Mouse (Mus musculus): ENCODE results near the gene Slc39a3. TPM values are rescaled to one million over a fixed set of nuclear protein-coding genes. Genes with fewer than 3 reads are reported as not detected.

The Slc39a3 gene
- total and polyA plus RNA-seq, 3 experiments = 15.6 to 19.5 TPM; not detected in 1

DNA sequence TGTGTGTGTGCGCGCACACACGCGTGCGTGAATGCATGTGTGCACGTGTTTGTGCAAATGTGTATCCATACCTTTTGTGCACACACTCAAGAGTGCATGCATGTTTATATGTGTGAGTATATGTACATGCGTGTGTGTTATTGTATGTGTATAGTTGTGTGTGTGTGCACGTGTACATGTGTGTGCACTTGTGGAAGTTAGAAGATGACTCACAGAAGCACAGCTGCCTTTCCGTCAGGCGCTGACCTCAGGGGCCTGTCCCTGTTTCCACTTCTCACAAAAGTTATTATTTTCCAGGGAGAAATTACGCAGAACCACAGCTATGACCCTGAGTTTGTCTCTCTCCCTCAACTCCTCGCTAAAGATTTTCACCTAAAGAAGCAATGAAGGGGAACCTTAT is 53.0 kb downstream of the Slc39a3 start:
- TF ChIP-seq SIN3A (IDR thresholded peaks at IDR 0.05; ENCODE audit: low read length) = no peak
- no peak for TF ChIP-seq GABPA (IDR thresholded peaks at IDR 0.05; ENCODE audit: low read depth, low read length)
- no peak for TF ChIP-seq SMC3 (IDR thresholded peaks at IDR 0.05; ENCODE audit: low read depth, low read length)
- H3K9ac ChIP-seq (ENCODE audit: control insufficient read depth, low read depth, low read length, poor library complexity, severe bottlenecking) = no peak overlapping the region
- H3K27me3 ChIP-seq (ENCODE audit: control insufficient read depth in 1 of 2, insufficient read depth in 2 of 2, low read length in 2 of 2) = no peaks in the 10 kb centered on the region
- H3K79me2 ChIP-seq (ENCODE audit: control insufficient read depth, insufficient read depth, low read length, poor library complexity) = no peaks in the 10 kb centered on the region
- H3K36me3 ChIP-seq (ENCODE audit: control insufficient read depth in 1 of 2, insufficient read depth in 2 of 2, low read length in 2 of 2) = no peaks in the 10 kb centered on the region
- H3K27ac ChIP-seq (ENCODE audit: control insufficient read depth, low read depth, low read length) = no peak overlapping the region
- no peak overlapping the region for H3K4me3 ChIP-seq (ENCODE audit: control insufficient read depth in 1 of 2, insufficient read depth in 1 of 2, low read depth in 2 of 2, low read length in 2 of 2)
- no peak for DNase-seq (ENCODE audit: low read depth, low spot score)
- no peaks in the 10 kb centered on the region for H3K4me1 ChIP-seq (ENCODE audit: control insufficient read depth in 1 of 2, insufficient read depth in 2 of 2, low read length in 2 of 2)
- H3K9me3 ChIP-seq (replicated peaks; ENCODE audit: insufficient read depth, low read length) = no peaks in the 10 kb centered on the region

DNA sequence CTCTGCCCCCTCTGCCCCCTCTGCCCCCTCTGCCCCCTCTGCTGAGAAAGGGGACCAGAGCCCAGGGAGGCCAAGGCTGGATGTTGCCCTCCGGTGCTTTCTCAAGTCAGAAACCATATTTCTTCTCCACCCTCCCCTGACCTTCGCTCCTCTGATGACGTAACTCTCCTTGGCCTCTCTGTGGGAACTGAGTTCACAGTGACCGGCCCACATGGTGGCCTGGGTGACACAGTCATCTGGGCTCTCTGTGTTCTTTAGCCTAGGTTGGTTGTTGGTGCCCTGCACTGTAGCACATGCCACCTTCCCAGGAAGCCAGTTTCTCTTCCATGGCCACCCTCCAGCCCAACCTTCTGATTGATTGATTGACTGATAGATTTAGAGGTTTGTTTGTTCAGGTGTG is 54.8 kb downstream of the Slc39a3 start:
- no peak for DNase-seq (ENCODE audit: low read depth, low spot score)
- Histone ChIP-seq H3K36me3 (ENCODE audit: control insufficient read depth in 1 of 2, insufficient read depth in 2 of 2, low read length in 2 of 2) (no peaks in the 10 kb centered on the region), H3K4me3 (ENCODE audit: control insufficient read depth in 1 of 2, insufficient read depth in 1 of 2, low read depth in 2 of 2, low read length in 2 of 2) (no peak overlapping the region), H3K9me3 (replicated peaks; ENCODE audit: insufficient read depth, low read length) (no peaks in the 10 kb centered on the region), H3K27me3 (ENCODE audit: control insufficient read depth in 1 of 2, insufficient read depth in 2 of 2, low read length in 2 of 2) (no peaks in the 10 kb centered on the region), H3K4me1 (ENCODE audit: control insufficient read depth in 1 of 2, insufficient read depth in 2 of 2, low read length in 2 of 2) (no peaks in the 10 kb centered on the region), H3K27ac (ENCODE audit: control insufficient read depth, low read depth, low read length) (no peak overlapping the region), H3K9ac (ENCODE audit: control insufficient read depth, low read depth, low read length, poor library complexity, severe bottlenecking) (no peak overlapping the region), H3K79me2 (ENCODE audit: control insufficient read depth, insufficient read depth, low read length, poor library complexity) (no peaks in the 10 kb centered on the region)
- TF ChIP-seq MEF2A (IDR thresholded peaks at IDR 0.05; ENCODE audit: extremely low read depth, insufficient replicate concordance, low read depth, low read length, poor library complexity, severe bottlenecking) (no peak), USF2 (IDR thresholded peaks at IDR 0.05; ENCODE audit: borderline replicate concordance in 1 of 2, insufficient read depth in 1 of 2, low read depth in 1 of 2, low read length in 2 of 2) (no peak), TAL1 (IDR thresholded peaks at IDR 0.05; ENCODE audit: low read length) (no peak), GATA1 (IDR thresholded peaks at IDR 0.05; ENCODE audit: low read depth, low read length) (no peak), TBP (IDR thresholded peaks at IDR 0.05; ENCODE audit: low read depth, low read length) (no peak), CTCF (IDR thresholded peaks at IDR 0.05 in 2 of 3, conservative IDR thresholded peaks at IDR 0.05 in 1 of 3; ENCODE audit: control insufficient read depth in 1 of 3, insufficient read depth in 1 of 3, low read depth in 2 of 3, low read length in 3 of 3, poor library complexity in 1 of 3, severe bottlenecking in 1 of 3) (no peak), ELF1 (IDR thresholded peaks at IDR 0.05; ENCODE audit: low read depth, low read length) (no peak), HCFC1 (IDR thresholded peaks at IDR 0.05; ENCODE audit: low read depth, low read length) (no peak), EP300 (IDR thresholded peaks at IDR 0.05; ENCODE audit: low read depth in 1 of 2, low read length in 2 of 2) (no peak), MAZ (IDR thresholded peaks at IDR 0.05; ENCODE audit: low read depth, low read length) (no peak), JUND (IDR thresholded peaks at IDR 0.05; ENCODE audit: low read depth, low read length) (no peak), MXI1 (IDR thresholded peaks at IDR 0.05; ENCODE audit: low read depth, low read length) (no peak), BHLHE40 (IDR thresholded peaks at IDR 0.05; ENCODE audit: borderline replicate concordance, low read depth, low read length) (no peak), SIN3A (IDR thresholded peaks at IDR 0.05; ENCODE audit: low read length) (no peak), ZKSCAN1 (IDR thresholded peaks at IDR 0.05; ENCODE audit: low read depth, low read length) (no peak), UBTF (IDR thresholded peaks at IDR 0.05; ENCODE audit: borderline replicate concordance, insufficient read depth, low read depth, low read length) (no peak)
